Mouse (Mus musculus): ENCODE data around the gene Samd4b. TPM values are rescaled to one million over a fixed set of nuclear protein-coding genes. Genes with fewer than 3 reads are reported as not detected.

Samd4b gene
- polyA plus RNA-seq, 1 experiment from 2014 or later, result 25.2 TPM

- peak overlapping the region; percentile 30 to 39; a peak in 2 of 4 replicates for H3K27ac ChIP-seq (replicated peaks in 1 of 2; ENCODE audit: control insufficient read depth in 1 of 2, insufficient read depth in 1 of 2, low read depth in 2 of 2, low read length in 2 of 2)
- H3K9me3 ChIP-seq (ENCODE audit: control insufficient read depth, low read length), result no peaks in the 10 kb centered on the region
- peaks cover 3% of the 10 kb centered on the region; the same call in 1 of the 2 replicates for H3K27me3 ChIP-seq (ENCODE audit: control insufficient read depth, insufficient read depth, low read length)
- 81% methylated on average over 13 of the region's 14 CpGs for WGBS
- no peak overlapping the region for H3K4me2 ChIP-seq (ENCODE audit: low read length)
- ATAC-seq (ENCODE audit: insufficient number of reproducible peaks, insufficient read depth, low FRiP score, low read depth), result no peak
- H3K9ac ChIP-seq (ENCODE audit: low read length), result no peak overlapping the region
- 0 out of 4 replicates have a peak, but pooled peaks cover 0 to 2% of the 10 kb centered on the region in 2 experiments for H3K4me1 ChIP-seq (ENCODE audit: control insufficient read depth in 2 of 2, insufficient read depth in 2 of 2, low read length in 2 of 2)
- no peaks in the 10 kb centered on the region for H3K36me3 ChIP-seq (ENCODE audit: control insufficient read depth, insufficient read depth, low read length)
- no peak overlapping the region for H3K4me3 ChIP-seq (ENCODE audit: control insufficient read depth in 1 of 2, insufficient read depth in 1 of 2, low read depth in 1 of 2, low read length in 2 of 2)
Observed at GRCm38 (mm10) chr7:28441776-28442485, 156.0 kb downstream of the Samd4b start.

- WGBS, result 45% methylated on average over 2 of the region's 2 CpGs
- no peaks in the 10 kb centered on the region for H3K36me3 ChIP-seq (ENCODE audit: control insufficient read depth, insufficient read depth, low read length)
- H3K4me3 ChIP-seq (ENCODE audit: control insufficient read depth in 1 of 2, insufficient read depth in 1 of 2, low read depth in 1 of 2, low read length in 2 of 2), result no peak overlapping the region
Observed at GRCm38 (mm10) chr7:28440739-28441138, 157.2 kb downstream of the Samd4b start.

DNA sequence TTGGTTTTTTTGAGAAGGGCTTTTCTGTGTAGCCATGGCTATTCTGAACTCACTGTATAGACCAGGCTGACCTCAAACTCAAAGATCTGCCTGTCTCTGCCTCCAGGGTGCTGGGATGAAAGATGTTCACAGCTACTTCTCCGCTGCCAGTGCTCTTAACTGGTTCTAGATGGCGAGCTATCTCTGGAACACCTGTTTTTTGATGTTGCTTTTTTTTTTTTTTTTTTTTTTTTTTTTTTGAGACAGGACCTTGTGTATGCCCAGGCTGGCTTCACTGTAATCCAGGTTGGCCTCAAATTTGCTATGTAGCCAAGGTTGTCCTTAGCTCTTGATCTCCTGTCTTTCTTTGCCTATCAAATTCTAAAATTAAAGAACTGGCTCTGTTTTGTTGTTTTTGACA is 159.2 kb downstream of the Samd4b start:
- Histone ChIP-seq H3K9ac (ENCODE audit: low read length) (no peak overlapping the region), H3K9me3 (ENCODE audit: control insufficient read depth, low read length) (no peaks in the 10 kb centered on the region), H3K27ac (replicated peaks in 1 of 2; ENCODE audit: control insufficient read depth in 1 of 2, insufficient read depth in 1 of 2, low read depth in 2 of 2, low read length in 2 of 2) (no peak overlapping the region), H3K4me2 (ENCODE audit: low read length) (no peak overlapping the region), H3K4me3 (ENCODE audit: control insufficient read depth in 1 of 2, insufficient read depth in 1 of 2, low read depth in 1 of 2, low read length in 2 of 2) (no peak overlapping the region), H3K27me3 (ENCODE audit: control insufficient read depth, insufficient read depth, low read length) (no peaks in the 10 kb centered on the region), H3K36me3 (ENCODE audit: control insufficient read depth, insufficient read depth, low read length) (no peaks in the 10 kb centered on the region), H3K4me1 (ENCODE audit: control insufficient read depth in 2 of 2, insufficient read depth in 2 of 2, low read length in 2 of 2) (peaks cover 2 to 18% of the 10 kb centered on the region in 2 experiments; a peak in 2 of 4 replicates)
- 78% methylated on average over 2 of the region's 2 CpGs for WGBS
- ATAC-seq (ENCODE audit: insufficient number of reproducible peaks, insufficient read depth, low FRiP score, low read depth), result no peak

More at GRCm38 (mm10) chr7:28440739-28441138, 157.2 kb downstream of the Samd4b start:
- Histone ChIP-seq H3K9me3 (ENCODE audit: control insufficient read depth, low read length) (no peaks in the 10 kb centered on the region), H3K27me3 (ENCODE audit: control insufficient read depth, insufficient read depth, low read length) (peaks cover 3% of the 10 kb centered on the region; the same call in 1 of the 2 replicates), H3K4me2 (ENCODE audit: low read length) (no peak overlapping the region), H3K27ac (replicated peaks in 1 of 2; ENCODE audit: control insufficient read depth in 1 of 2, insufficient read depth in 1 of 2, low read depth in 2 of 2, low read length in 2 of 2) (peak overlapping the region in 1 of 2 experiments; percentile 44; a peak in 1 of 4 replicates), H3K4me1 (ENCODE audit: control insufficient read depth in 2 of 2, insufficient read depth in 2 of 2, low read length in 2 of 2) (0 out of 4 replicates have a peak, but pooled peaks cover 0 to 2% of the 10 kb centered on the region in 2 experiments), H3K9ac (ENCODE audit: low read length) (no peak overlapping the region)
- ATAC-seq (ENCODE audit: insufficient number of reproducible peaks, insufficient read depth, low FRiP score, low read depth), result no peak

- Histone ChIP-seq H3K9me3 (ENCODE audit: control insufficient read depth, low read length) (no peaks in the 10 kb centered on the region), H3K4me1 (ENCODE audit: control insufficient read depth in 2 of 2, insufficient read depth in 2 of 2, low read length in 2 of 2) (peaks cover 2 to 26% of the 10 kb centered on the region in 2 experiments; a peak in 2 of 4 replicates), H3K27ac (replicated peaks in 1 of 2; ENCODE audit: control insufficient read depth in 1 of 2, insufficient read depth in 1 of 2, low read depth in 2 of 2, low read length in 2 of 2) (no peak overlapping the region), H3K27me3 (ENCODE audit: control insufficient read depth, insufficient read depth, low read length) (no peaks in the 10 kb centered on the region), H3K4me2 (ENCODE audit: low read length) (no peak overlapping the region), H3K36me3 (ENCODE audit: control insufficient read depth, insufficient read depth, low read length) (peaks cover 5% of the 10 kb centered on the region; the same call in 1 of the 2 replicates), H3K4me3 (ENCODE audit: control insufficient read depth in 1 of 2, insufficient read depth in 1 of 2, low read depth in 1 of 2, low read length in 2 of 2) (no peak overlapping the region), H3K9ac (ENCODE audit: low read length) (no peak overlapping the region)
- ATAC-seq (ENCODE audit: insufficient number of reproducible peaks, insufficient read depth, low FRiP score, low read depth), result no peak
Observed at GRCm38 (mm10) chr7:28437964-28438363, 160.0 kb downstream of the Samd4b start.

GRCm38 (mm10) chr7:28436932-28437570 is 160.9 kb downstream of the Samd4b start, which contains the start of gene Gmfg:
TSS of gene Gmfg (plus strand) at chr7:28437447.
- H3K27ac ChIP-seq (replicated peaks in 1 of 2; ENCODE audit: control insufficient read depth in 1 of 2, insufficient read depth in 1 of 2, low read depth in 2 of 2, low read length in 2 of 2), result peak within 1 kb of the TSS; percentile 65
- H3K27me3 ChIP-seq (ENCODE audit: control insufficient read depth, insufficient read depth, low read length), result no peaks in the 10 kb centered on the region
- H3K4me2 ChIP-seq (ENCODE audit: low read length), result peak within 1 kb of the TSS; percentile 83
- peak within 1 kb of the TSS; percentile 76 for H3K9ac ChIP-seq (ENCODE audit: low read length)
- H3K4me1 ChIP-seq (ENCODE audit: control insufficient read depth in 2 of 2, insufficient read depth in 2 of 2, low read length in 2 of 2), result peaks cover 2 to 35% of the 10 kb centered on the region in 2 experiments; a peak in 2 of 4 replicates
- peak; percentile 4 for ATAC-seq (ENCODE audit: insufficient number of reproducible peaks, insufficient read depth, low FRiP score, low read depth)
- 4% methylated on average over 16 of the region's 16 CpGs for WGBS
- H3K4me3 ChIP-seq (ENCODE audit: control insufficient read depth in 1 of 2, insufficient read depth in 1 of 2, low read depth in 1 of 2, low read length in 2 of 2), result peak within 1 kb of the TSS; percentile 73 to 97
- H3K9me3 ChIP-seq (ENCODE audit: control insufficient read depth, low read length), result no peaks in the 10 kb centered on the region
- peaks cover 14% of the 10 kb centered on the region; the same call in 1 of the 2 replicates for H3K36me3 ChIP-seq (ENCODE audit: control insufficient read depth, insufficient read depth, low read length)

DNA sequence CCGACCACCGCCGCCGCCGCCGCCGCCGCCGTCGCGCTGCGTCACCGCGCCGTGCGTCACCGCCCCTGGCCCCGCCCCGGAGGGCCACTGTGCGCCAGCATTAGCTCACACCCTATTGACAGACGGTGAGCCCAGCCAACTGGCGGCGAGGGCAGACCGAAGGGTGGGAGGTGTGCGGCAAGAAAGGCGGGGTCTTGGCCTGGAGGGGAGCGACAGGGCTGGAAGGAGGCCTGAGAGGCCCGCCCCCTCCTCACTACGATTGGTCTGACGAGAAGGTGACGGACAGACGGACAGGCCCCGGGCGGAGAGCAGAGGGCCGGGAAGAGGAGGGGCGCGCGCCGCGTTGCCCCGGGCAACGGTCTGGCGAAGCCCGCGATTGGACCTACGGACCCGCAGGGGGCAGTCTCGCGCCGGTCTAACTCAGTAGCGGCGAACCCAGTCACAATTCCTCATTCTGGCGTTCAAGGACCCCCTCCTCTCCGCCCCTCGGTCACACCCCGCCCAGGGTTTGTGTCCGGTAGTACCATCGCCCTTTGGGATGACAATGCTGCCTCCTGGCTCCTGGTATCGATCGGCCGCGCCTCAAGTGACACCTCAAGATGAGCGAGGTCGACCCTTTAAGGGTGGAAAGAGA is 161.6 kb downstream of the Samd4b start:
- WGBS, result under 1% methylated on average over 54 of the region's 64 CpGs
- H3K9ac ChIP-seq (ENCODE audit: low read length), result peak overlapping the region; percentile 98
- peak overlapping the region; percentile 65 for H3K27ac ChIP-seq (replicated peaks in 1 of 2; ENCODE audit: control insufficient read depth in 1 of 2, insufficient read depth in 1 of 2, low read depth in 2 of 2, low read length in 2 of 2)
- peak; percentile 99 for ATAC-seq (ENCODE audit: insufficient number of reproducible peaks, insufficient read depth, low FRiP score, low read depth)
- H3K36me3 ChIP-seq (ENCODE audit: control insufficient read depth, insufficient read depth, low read length), result peaks cover 20% of the 10 kb centered on the region; the same call in 1 of the 2 replicates
- H3K4me3 ChIP-seq (ENCODE audit: control insufficient read depth in 1 of 2, insufficient read depth in 1 of 2, low read depth in 1 of 2, low read length in 2 of 2), result peak overlapping the region; percentile 78 to 97
- H3K27me3 ChIP-seq (ENCODE audit: control insufficient read depth, insufficient read depth, low read length), result no peaks in the 10 kb centered on the region
- peaks cover 2 to 41% of the 10 kb centered on the region in 2 experiments; a peak in 2 of 4 replicates for H3K4me1 ChIP-seq (ENCODE audit: control insufficient read depth in 2 of 2, insufficient read depth in 2 of 2, low read length in 2 of 2)
- no peaks in the 10 kb centered on the region for H3K9me3 ChIP-seq (ENCODE audit: control insufficient read depth, low read length)
- peak overlapping the region; percentile 88 for H3K4me2 ChIP-seq (ENCODE audit: low read length)

GRCm38 (mm10) chr7:28435660-28436259 is 162.2 kb downstream of the Samd4b start:
- no peaks in the 10 kb centered on the region for H3K27me3 ChIP-seq (ENCODE audit: control insufficient read depth, insufficient read depth, low read length)
- H3K4me3 ChIP-seq (ENCODE audit: control insufficient read depth in 1 of 2, insufficient read depth in 1 of 2, low read depth in 1 of 2, low read length in 2 of 2), result peak overlapping the region; percentile 78 to 97
- peak overlapping the region; percentile 98 for H3K9ac ChIP-seq (ENCODE audit: low read length)
- peak overlapping the region; percentile 88 for H3K4me2 ChIP-seq (ENCODE audit: low read length)
- peaks cover 2 to 46% of the 10 kb centered on the region in 2 experiments; a peak in 2 of 4 replicates for H3K4me1 ChIP-seq (ENCODE audit: control insufficient read depth in 2 of 2, insufficient read depth in 2 of 2, low read length in 2 of 2)
- no peaks in the 10 kb centered on the region for H3K9me3 ChIP-seq (ENCODE audit: control insufficient read depth, low read length)
- peaks cover 27% of the 10 kb centered on the region; the same call in 1 of the 2 replicates for H3K36me3 ChIP-seq (ENCODE audit: control insufficient read depth, insufficient read depth, low read length)
- ATAC-seq (ENCODE audit: insufficient number of reproducible peaks, insufficient read depth, low FRiP score, low read depth), result peak; percentile 2; the same call in 1 of the 2 replicates
- WGBS, result under 1% methylated on average over 44 of the region's 70 CpGs
- H3K27ac ChIP-seq (replicated peaks in 1 of 2; ENCODE audit: control insufficient read depth in 1 of 2, insufficient read depth in 1 of 2, low read depth in 2 of 2, low read length in 2 of 2), result peak overlapping the region in 1 of 2 experiments; percentile 65; a peak in 2 of 4 replicates
